Mouse (Mus musculus) stomach, embryonic 15.5 days (tissue): ENCODE results near the gene Pomt2. TPM values are rescaled to one million over a fixed set of nuclear protein-coding genes. Genes with fewer than 3 reads are reported as not detected.
A peak's percentile ranks its signal among the peaks of the same experiment; 100 is the strongest.

Experiments used
- ATAC-seq: fragments of 200-750 bp; cut with Nextera tagmentation; 2 replicates; pipeline ENCODE4 v1.8.0; 2017; ENCODE audit warnings: low read depth, moderate number of reproducible peaks, moderate TSS enrichment; ENCODE audit not compliant: insufficient read depth, low FRiP score
- H3K27ac ChIP-seq: fragments of 300-500 bp; sonication (generic); 2 replicates; pipeline ENCODE4 v1.5.1; 2015; ENCODE audit warnings: mild to moderate bottlenecking, inconsistent platforms
- H3K27me3 ChIP-seq: fragments of 300-500 bp; sonication (generic); replicated peaks from 2 replicates; pipeline ENCODE4 v1.6.1; 2015; ENCODE audit warnings: inconsistent platforms
- H3K36me3 ChIP-seq: fragments of 300-500 bp; sonication (generic); 2 replicates; pipeline ENCODE4 v1.6.1; 2015; ENCODE audit warnings: inconsistent platforms
- H3K4me1 ChIP-seq: fragments of 300-500 bp; sonication (generic); 2 replicates; pipeline ENCODE4 v1.6.1; 2015; ENCODE audit warnings: inconsistent platforms
- H3K4me2 ChIP-seq: fragments of 300-500 bp; sonication (generic); 2 replicates; pipeline ENCODE4 v1.6.1; 2015; ENCODE audit warnings: mild to moderate bottlenecking, inconsistent platforms
- H3K4me3 ChIP-seq: fragments of 300-500 bp; sonication (generic); replicated peaks from 2 replicates; pipeline ENCODE4 v1.5.1; 2015; ENCODE audit warnings: inconsistent platforms
- H3K9ac ChIP-seq: fragments of 300-500 bp; sonication (generic); 2 replicates; pipeline ENCODE4 v1.6.1; 2015; ENCODE audit warnings: inconsistent platforms
- H3K9me3 ChIP-seq: fragments of 300-500 bp; sonication (generic); 2 replicates; pipeline ENCODE4 v1.6.1; 2016; ENCODE audit warnings: inconsistent platforms
- WGBS: fragments of 180-500 bp; shearing (Covaris S2); methylation state at CpG from one replicate; pipeline ENCODE4 v1.1.7; 2015; 5-methylcytosine and 5-hydroxymethylcytosine counted together
- polyA plus RNA-seq: library from polyadenylated mRNA; unstranded; fragments of >200 nt; fragmentation: Nextera tagmentation; extraction: Ambion mirVana; gene quantifications from 2 replicates; pipeline ENCODE4 v1.2.1, GENCODE M21; 2015

The Pomt2 gene
- polyA plus RNA-seq, 1 experiment from 2014 or later, result 12.3 TPM

DNA sequence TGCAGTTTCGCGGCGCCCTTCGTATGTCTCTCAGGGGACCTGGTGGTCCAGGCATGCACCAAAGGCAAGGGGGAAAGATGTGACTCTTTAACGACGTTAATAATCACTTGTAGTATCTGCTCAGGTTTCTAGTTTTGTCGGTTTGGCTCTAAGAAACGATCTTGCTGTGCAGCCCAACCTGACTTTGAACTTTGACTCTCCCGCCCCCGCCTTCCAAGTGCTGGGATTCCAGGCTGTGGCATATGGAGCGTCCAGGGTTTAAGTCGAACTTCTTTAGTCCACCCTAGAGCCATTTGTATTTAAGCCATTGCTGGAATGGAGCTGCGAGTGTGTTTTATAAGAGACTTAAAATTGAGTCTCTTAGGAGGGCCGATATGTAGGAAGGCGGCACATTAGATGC, 368 bp upstream of the Pomt2 start:
- no peak for ATAC-seq
- Histone ChIP-seq H3K36me3 (peaks cover 5% of the 10 kb centered on the region; the same call in 1 of the 2 replicates), H3K9me3 (no peaks in the 10 kb centered on the region), H3K27me3 (no peaks in the 10 kb centered on the region), H3K27ac (peak overlapping the region; percentile 98), H3K4me2 (peak overlapping the region; percentile 78), H3K9ac (peak overlapping the region; percentile 84), H3K4me1 (peaks cover 6% of the 10 kb centered on the region), H3K4me3 (peak overlapping the region; percentile 100)
- 13% methylated on average over 15 of the region's 15 CpGs for WGBS

DNA sequence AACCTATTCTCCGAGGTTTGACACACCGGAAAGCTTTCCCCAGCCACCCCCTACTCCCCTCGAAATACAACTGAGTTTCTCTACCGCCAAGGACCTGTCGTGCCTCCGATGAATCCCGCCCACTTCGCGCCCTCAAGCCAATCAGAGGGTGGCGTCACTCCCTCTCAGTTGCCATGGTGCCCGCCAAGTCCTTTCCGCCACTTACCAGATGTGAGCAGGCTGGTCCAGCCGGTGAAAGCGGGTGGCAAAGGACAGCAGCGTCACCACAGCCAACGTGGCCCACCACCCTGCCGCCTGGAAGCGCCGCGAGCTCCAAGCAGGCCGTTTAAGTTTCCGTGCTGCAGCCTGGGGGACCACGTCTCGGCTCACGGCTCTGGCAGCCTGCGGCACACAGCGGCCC, 802 bp downstream of the Pomt2 start, which contains the start of gene Gstz1:
Gene Gstz1, plus strand, starts transcription at position 200 of the 400 bp plus-strand sequence.
- peak within 1 kb of the TSS; percentile 78 for H3K4me2 ChIP-seq
- H3K27me3 ChIP-seq, result no peaks in the 10 kb centered on the region
- peaks cover 5% of the 10 kb centered on the region; the same call in 1 of the 2 replicates for H3K36me3 ChIP-seq
- ATAC-seq, result peak; percentile 82
- H3K4me3 ChIP-seq, result peak within 1 kb of the TSS; percentile 100
- peak within 1 kb of the TSS; percentile 98 for H3K27ac ChIP-seq
- no peaks in the 10 kb centered on the region for H3K9me3 ChIP-seq
- H3K9ac ChIP-seq, result peak within 1 kb of the TSS; percentile 84
- 0% methylated on average over 27 of the region's 27 CpGs for WGBS
- peaks cover 6% of the 10 kb centered on the region for H3K4me1 ChIP-seq

DNA sequence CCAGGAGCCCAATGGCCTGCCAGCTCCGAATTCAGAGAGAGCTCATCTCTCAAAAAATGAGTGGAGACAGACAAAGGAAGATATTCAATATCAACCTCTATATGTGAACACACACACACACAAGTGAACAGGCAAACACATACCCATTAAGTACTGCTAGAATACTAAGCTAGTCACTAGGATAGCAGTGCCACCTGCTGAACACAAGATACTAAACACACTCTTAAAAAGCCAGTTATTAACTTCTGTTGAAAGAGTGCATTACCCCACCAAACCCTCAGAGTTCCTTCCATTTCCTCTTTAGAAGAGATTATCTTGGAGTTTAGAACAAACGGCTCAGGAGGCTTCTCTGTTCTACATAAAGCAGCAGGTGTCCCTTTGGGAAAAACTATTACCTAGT, 5.6 kb downstream of the Pomt2 start:
- no peaks in the 10 kb centered on the region for H3K36me3 ChIP-seq
- no peak overlapping the region for H3K4me3 ChIP-seq
- H3K27me3 ChIP-seq, result no peaks in the 10 kb centered on the region
- no peaks in the 10 kb centered on the region for H3K4me1 ChIP-seq
- no peaks in the 10 kb centered on the region for H3K9me3 ChIP-seq
- no peak overlapping the region for H3K4me2 ChIP-seq
- WGBS, result 76% methylated on average over 2 of the region's 2 CpGs
- no peak overlapping the region for H3K9ac ChIP-seq
- no peak for ATAC-seq
- no peak overlapping the region for H3K27ac ChIP-seq

DNA sequence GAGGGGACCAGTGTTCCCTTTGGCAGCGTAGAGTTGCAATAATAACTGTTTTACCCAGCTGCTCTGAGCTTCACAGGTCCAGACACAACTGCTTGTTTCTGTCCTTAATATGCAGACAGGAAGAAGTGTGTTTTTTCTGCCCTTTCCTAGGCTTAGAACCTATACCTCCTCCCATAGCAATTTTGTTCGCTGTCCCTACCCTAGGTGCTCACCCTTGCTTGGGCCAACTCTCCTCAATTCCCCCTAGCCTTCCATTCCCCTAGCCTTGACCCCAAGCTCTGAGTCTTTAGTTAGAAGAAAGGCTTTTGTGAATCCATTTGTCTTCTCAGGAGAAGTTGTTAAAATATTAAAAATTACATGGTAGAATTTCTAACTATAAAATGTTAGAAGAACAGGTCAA, 9.0 kb downstream of the Pomt2 start:
- no peaks in the 10 kb centered on the region for H3K27me3 ChIP-seq
- H3K36me3 ChIP-seq, result no peaks in the 10 kb centered on the region
- no peaks in the 10 kb centered on the region for H3K9me3 ChIP-seq
- no peak for ATAC-seq
- H3K4me1 ChIP-seq, result no peaks in the 10 kb centered on the region
- no peak overlapping the region for H3K4me2 ChIP-seq
- no peak overlapping the region for H3K27ac ChIP-seq
- WGBS, result 64% methylated on average over 2 of the region's 2 CpGs
- H3K4me3 ChIP-seq, result no peak overlapping the region
- H3K9ac ChIP-seq, result no peak overlapping the region

DNA sequence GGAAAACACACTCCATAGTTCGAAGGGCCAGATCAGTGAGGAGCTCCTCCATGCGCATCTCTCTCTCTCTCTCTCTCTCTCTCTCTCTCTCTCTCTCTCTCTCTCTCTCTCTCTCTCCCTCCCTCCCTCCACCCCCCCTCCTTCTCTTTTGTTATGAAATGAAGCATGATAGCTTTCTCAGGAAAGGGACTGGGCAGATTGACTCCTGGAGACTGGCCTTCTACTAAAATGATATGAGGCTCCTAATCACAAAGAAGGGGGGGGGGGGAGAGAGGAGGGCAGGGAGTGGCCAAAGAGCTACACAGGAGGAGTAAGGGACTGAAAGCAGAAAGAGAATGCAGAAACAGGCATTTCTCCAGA, 9.4 kb downstream of the Pomt2 start:
- H3K4me1 ChIP-seq, result no peaks in the 10 kb centered on the region
- H3K4me2 ChIP-seq, result no peak overlapping the region
- WGBS, result 93% methylated on average over 2 of the region's 2 CpGs

DNA sequence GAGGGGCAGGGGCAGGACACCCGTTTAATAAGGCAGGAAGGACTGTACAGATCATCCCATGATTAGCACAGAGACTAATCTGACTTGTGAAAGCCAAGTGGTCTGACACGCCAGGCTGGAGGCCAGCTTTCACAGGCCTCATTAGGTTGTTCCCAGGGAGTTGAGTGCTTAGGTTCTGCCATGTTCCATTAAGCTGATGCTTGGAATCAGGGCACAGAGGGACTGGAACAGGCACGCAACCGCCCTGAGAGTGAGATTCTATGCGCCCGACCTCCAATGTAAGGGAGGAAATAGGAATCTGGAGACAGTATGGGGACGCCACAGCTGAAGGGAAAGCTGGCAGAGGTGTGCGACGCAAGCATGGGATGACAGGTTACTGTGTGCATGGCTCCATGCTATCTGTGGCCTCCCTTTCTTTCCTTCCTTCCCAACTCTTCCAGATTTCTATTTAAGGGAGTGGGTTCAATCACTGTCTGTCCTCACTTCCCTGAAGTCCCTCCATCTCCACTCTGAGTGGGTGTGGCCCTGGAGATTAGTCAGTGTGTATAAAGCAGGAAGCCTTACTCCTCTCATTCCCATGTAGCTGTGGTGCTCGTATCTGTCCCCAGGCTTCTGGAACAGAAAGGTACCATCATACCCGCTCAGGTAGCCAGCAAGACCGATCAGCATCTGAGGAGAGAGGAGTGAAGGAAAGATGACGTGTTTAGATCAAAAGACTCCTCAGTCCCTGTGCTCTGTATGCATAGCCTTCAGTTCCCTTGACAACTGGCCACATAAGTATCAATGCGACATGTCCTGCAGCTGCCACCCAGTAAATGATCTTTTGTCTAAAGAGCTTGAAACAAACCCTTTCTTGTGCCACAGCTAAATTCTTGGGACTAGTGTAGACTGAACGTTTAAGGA, 10.1 kb downstream of the Pomt2 start:
- Histone ChIP-seq H3K4me3 (no peak overlapping the region), H3K9me3 (no peaks in the 10 kb centered on the region), H3K4me2 (no peak overlapping the region), H3K27me3 (no peaks in the 10 kb centered on the region), H3K4me1 (no peaks in the 10 kb centered on the region), H3K27ac (no peak overlapping the region), H3K9ac (no peak overlapping the region), H3K36me3 (no peaks in the 10 kb centered on the region)
- WGBS, result 85% methylated on average over 15 of the region's 15 CpGs
- ATAC-seq, result no peak

More for the DNA sequence above, 9.4 kb downstream of the Pomt2 start:
- no peak for ATAC-seq
- H3K36me3 ChIP-seq, result no peaks in the 10 kb centered on the region
- H3K4me3 ChIP-seq, result no peak overlapping the region
- H3K27me3 ChIP-seq, result no peaks in the 10 kb centered on the region
- H3K9me3 ChIP-seq, result no peaks in the 10 kb centered on the region
- no peak overlapping the region for H3K9ac ChIP-seq
- no peak overlapping the region for H3K27ac ChIP-seq

GRCm38 (mm10) chr12:87132784-87133183, 15.0 kb downstream of the Pomt2 start:
- H3K4me1 ChIP-seq, result no peaks in the 10 kb centered on the region
- no peak for ATAC-seq
- no peak overlapping the region for H3K4me3 ChIP-seq
- H3K27ac ChIP-seq, result no peak overlapping the region
- H3K4me2 ChIP-seq, result no peak overlapping the region
- no peak overlapping the region for H3K9ac ChIP-seq
- no peaks in the 10 kb centered on the region for H3K9me3 ChIP-seq
- H3K27me3 ChIP-seq, result no peaks in the 10 kb centered on the region
- H3K36me3 ChIP-seq, result no peaks in the 10 kb centered on the region
- 89% methylated on average over 9 of the region's 9 CpGs for WGBS

DNA sequence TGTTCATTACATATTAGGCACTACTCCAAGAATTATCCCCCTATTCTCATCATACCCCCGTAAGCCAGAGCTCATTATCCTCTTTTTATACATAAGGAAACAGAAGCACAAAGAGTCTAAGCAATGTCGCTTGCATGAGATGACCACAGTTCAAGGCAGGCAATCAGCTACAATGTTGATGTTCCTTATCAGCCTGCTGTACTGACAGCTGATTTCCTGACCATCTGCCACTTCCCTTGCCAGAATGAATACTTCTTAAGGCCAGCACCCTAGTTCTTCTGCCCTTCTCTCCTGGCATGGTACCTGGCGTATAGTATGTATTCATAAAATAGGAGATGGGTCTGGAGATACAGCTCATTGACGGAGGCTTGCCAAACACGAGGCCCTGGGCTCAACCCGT, 15.6 kb downstream of the Pomt2 start:
- 85% methylated on average over 6 of the region's 6 CpGs for WGBS
- Histone ChIP-seq H3K36me3 (0 out of 2 replicates have a peak, but pooled peaks cover under 1% of the 10 kb centered on the region), H3K4me3 (no peak overlapping the region)

DNA sequence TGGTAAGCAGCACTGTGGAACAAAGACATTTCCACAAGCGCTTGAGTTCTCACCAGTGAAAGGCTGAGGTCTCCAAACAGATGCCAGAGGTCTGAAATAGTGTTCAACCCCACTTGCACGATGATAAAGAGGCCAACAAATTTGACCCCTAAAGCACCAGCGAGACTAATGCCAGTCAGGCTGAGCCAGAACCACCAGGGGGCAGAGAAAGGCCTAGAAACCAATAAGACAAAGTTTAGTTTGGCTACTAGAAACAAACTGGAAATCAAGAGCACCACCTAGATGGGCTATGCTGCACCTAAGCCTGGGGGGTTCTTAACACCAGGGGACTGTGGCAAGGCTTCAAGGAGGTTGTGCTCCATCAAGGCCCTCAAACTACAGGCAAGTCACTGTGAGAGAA, 16.1 kb downstream of the Pomt2 start:
- 0 out of 2 replicates have a peak, but pooled peaks cover 2% of the 10 kb centered on the region for H3K36me3 ChIP-seq
- no peaks in the 10 kb centered on the region for H3K27me3 ChIP-seq
- 64% methylated on average over 3 of the region's 3 CpGs for WGBS
- no peak overlapping the region for H3K4me3 ChIP-seq
- no peak overlapping the region for H3K27ac ChIP-seq
- no peak overlapping the region for H3K4me2 ChIP-seq
- ATAC-seq, result no peak
- no peaks in the 10 kb centered on the region for H3K4me1 ChIP-seq
- H3K9ac ChIP-seq, result no peak overlapping the region
- no peaks in the 10 kb centered on the region for H3K9me3 ChIP-seq

More for the DNA sequence above, 15.6 kb downstream of the Pomt2 start:
- no peaks in the 10 kb centered on the region for H3K9me3 ChIP-seq
- no peak overlapping the region for H3K9ac ChIP-seq
- no peak for ATAC-seq
- H3K27ac ChIP-seq, result no peak overlapping the region
- H3K4me2 ChIP-seq, result no peak overlapping the region
- H3K4me1 ChIP-seq, result no peaks in the 10 kb centered on the region
- H3K27me3 ChIP-seq, result no peaks in the 10 kb centered on the region

- no peaks in the 10 kb centered on the region for H3K27me3 ChIP-seq
- H3K4me1 ChIP-seq, result no peaks in the 10 kb centered on the region
- no peak for ATAC-seq
- H3K4me2 ChIP-seq, result no peak overlapping the region
- no peak overlapping the region for H3K4me3 ChIP-seq
- H3K36me3 ChIP-seq, result 0 out of 2 replicates have a peak, but pooled peaks cover 2% of the 10 kb centered on the region
- no peak overlapping the region for H3K27ac ChIP-seq
- no peaks in the 10 kb centered on the region for H3K9me3 ChIP-seq
- 54% methylated on average over 2 of the region's 2 CpGs for WGBS
- no peak overlapping the region for H3K9ac ChIP-seq
Observed at GRCm38 (mm10) chr12:87131181-87131580, 16.6 kb downstream of the Pomt2 start.

GRCm38 (mm10) chr12:87130224-87130623, 17.5 kb downstream of the Pomt2 start:
- H3K4me1 ChIP-seq, result no peaks in the 10 kb centered on the region
- 87% methylated on average over 4 of the region's 4 CpGs for WGBS
- H3K9ac ChIP-seq, result no peak overlapping the region
- H3K36me3 ChIP-seq, result 0 out of 2 replicates have a peak, but pooled peaks cover 2% of the 10 kb centered on the region
- no peaks in the 10 kb centered on the region for H3K9me3 ChIP-seq
- no peak overlapping the region for H3K4me2 ChIP-seq
- no peaks in the 10 kb centered on the region for H3K27me3 ChIP-seq
- no peak overlapping the region for H3K4me3 ChIP-seq
- ATAC-seq, result no peak
- H3K27ac ChIP-seq, result no peak overlapping the region

DNA sequence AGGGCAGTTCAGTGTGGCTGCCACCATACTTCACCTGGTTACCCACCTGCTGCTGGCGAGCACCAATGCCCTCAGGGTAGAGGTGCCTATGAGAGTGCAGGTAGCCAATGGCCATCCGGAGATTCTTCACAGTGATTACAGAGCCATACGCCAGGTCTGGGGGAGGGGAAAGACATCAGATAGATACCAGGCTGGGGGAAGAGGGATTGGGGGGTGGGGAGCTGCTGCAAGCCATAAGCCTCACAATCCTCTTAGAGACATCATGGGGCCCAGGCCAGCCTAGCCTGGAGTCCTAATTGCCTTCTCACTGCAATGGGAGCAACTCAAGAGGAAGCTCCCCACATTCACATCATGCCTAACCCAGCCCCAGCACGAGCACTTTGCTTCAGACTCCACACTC, 20.5 kb downstream of the Pomt2 start:
- 81% methylated on average over 4 of the region's 4 CpGs for WGBS
- H3K4me1 ChIP-seq, result no peaks in the 10 kb centered on the region
- H3K9me3 ChIP-seq, result no peaks in the 10 kb centered on the region
- H3K27me3 ChIP-seq, result no peaks in the 10 kb centered on the region
- 0 out of 2 replicates have a peak, but pooled peaks cover 6% of the 10 kb centered on the region for H3K36me3 ChIP-seq
- H3K4me2 ChIP-seq, result no peak overlapping the region
- H3K27ac ChIP-seq, result no peak overlapping the region
- no peak overlapping the region for H3K4me3 ChIP-seq
- ATAC-seq, result no peak
- no peak overlapping the region for H3K9ac ChIP-seq
